Mouse (Mus musculus) T-helper 17 cell (primary cell): ENCODE measurements at regions not wholly inside any gene's neighbourhood (a gene's known extent, or its start where the extent isn't known, plus 50 kb on each side); places are given as distances from the start of the nearest gene placed in this dataset.

Experiments
- in situ Hi-C, 2 experiments: fragments of 300-600 bp; cut with MboI, MseI; formaldehyde crosslinking; loops; 1 replicate in 1 of 2; 2 replicates in 1 of 2; pipeline ENCODE4 v1.15.1; 2025; ENCODE audit warnings: high pct_unique_total_duplicates in 2 of 2

GRCm38 (mm10) chr7:63811816-63812215 is 104.8 kb upstream of the E030018B13Rik start:
- in situ Hi-C loops = no loop called here

GRCm38 (mm10) chr7:63815531-63815930 is 101.1 kb upstream of the E030018B13Rik start:
- in situ Hi-C loops = loop anchor here (5.0 kb wide), 4 partner anchors 58 to 197 kb away; no protein-coding TSS in a partner anchor

- in situ Hi-C loops = loop anchor here (5.0 kb wide), 4 partner anchors 59 to 196 kb away; no protein-coding TSS in a partner anchor
Observed at GRCm38 (mm10) chr7:63816056-63816941, 100.4 kb upstream of the E030018B13Rik start.

- in situ Hi-C loops = loop anchor here (5.0 kb wide), 4 partner anchors 60 to 195 kb away; no protein-coding TSS in a partner anchor
Observed at GRCm38 (mm10) chr7:63817476-63817875, 99.2 kb upstream of the E030018B13Rik start.

GRCm38 (mm10) chr7:63818105-63818504 is 98.6 kb upstream of the E030018B13Rik start:
- in situ Hi-C loops = loop anchor here (5.0 kb wide), 4 partner anchors 61 to 194 kb away; no protein-coding TSS in a partner anchor

- in situ Hi-C loops = loop anchor here in 1 of 2 experiments (5.0 kb wide), 1 partner anchor 337 kb away; no protein-coding TSS in a partner anchor
Observed at GRCm38 (mm10) chr7:63820286-63820685, 96.4 kb upstream of the E030018B13Rik start.

GRCm38 (mm10) chr7:63822001-63822400 is 94.7 kb upstream of the E030018B13Rik start:
- in situ Hi-C loops = loop anchor here in 1 of 2 experiments (5.0 kb wide), 1 partner anchor 335 kb away; no protein-coding TSS in a partner anchor

GRCm38 (mm10) chr7:63824009-63824408 is 92.6 kb upstream of the E030018B13Rik start:
- in situ Hi-C loops = loop anchor here in 1 of 2 experiments (5.0 kb wide), 1 partner anchor 333 kb away; no protein-coding TSS in a partner anchor

GRCm38 (mm10) chr7:63829362-63829920 is 87.2 kb upstream of the E030018B13Rik start:
- in situ Hi-C loops = no loop called here

GRCm38 (mm10) chr7:63833676-63834075 is 83.0 kb upstream of the E030018B13Rik start:
- in situ Hi-C loops = no loop called here

- in situ Hi-C loops = no loop called here
Observed at GRCm38 (mm10) chr7:63835958-63836357, 80.7 kb upstream of the E030018B13Rik start.
